Mouse (Mus musculus): ENCODE results near the gene Olfr1093.

- TF ChIP-seq GATA1 (IDR thresholded peaks at IDR 0.05; ENCODE audit: low read length) (no peak), TAL1 (IDR thresholded peaks at IDR 0.05; ENCODE audit: low read length) (no peak)
Measured at GRCm38 (mm10) chr2:86809918-86810317, 27.6 kb downstream of the Olfr1093 start, which contains the start of gene Olfr141.
